Mouse (Mus musculus): ENCODE results near the gene Colec11. TPM values are rescaled to one million over a fixed set of nuclear protein-coding genes. Genes with fewer than 3 reads are reported as not detected.
A peak's percentile ranks its signal among the peaks of the same experiment; 100 is the strongest.

Gene Colec11
- total RNA-seq (2021), result 10 to 100 TPM; 27.1 to 30.6 TPM
- long read RNA-seq, experiment 1, transcript Colec11-201 (7 exons, 1,423 nt), result major isoform, 33 of 51 reads
- long read RNA-seq, experiment 1, transcript Colec11-203 (7 exons, 887 nt), result minor isoform, 9 of 51 reads
- long read RNA-seq, experiment 1, partial matches to known transcripts, result 1 of 51 reads
- long read RNA-seq, experiment 1, other reads (novel, unspliced or antisense), result 7 of 51 reads
- long read RNA-seq, experiment 2, transcript Colec11-203 (7 exons, 887 nt), result minor isoform, 8 of 36 reads
- long read RNA-seq, experiment 2, transcript Colec11-201 (7 exons, 1,423 nt), result major isoform, 18 of 36 reads
- long read RNA-seq, experiment 2, partial matches to known transcripts, result 3 of 36 reads
- long read RNA-seq, experiment 2, other reads (novel, unspliced or antisense), result 5 of 36 reads

- peak; percentile 49 to 52 for DNase-seq
- intact Hi-C loops (cut with DNase I), result no loop called here
Measured at GRCm38 (mm10) chr12:28623195-28623594, at the start of gene Colec11. Gene Colec11, minus strand, starts transcription at chr12:28623377.

DNA sequence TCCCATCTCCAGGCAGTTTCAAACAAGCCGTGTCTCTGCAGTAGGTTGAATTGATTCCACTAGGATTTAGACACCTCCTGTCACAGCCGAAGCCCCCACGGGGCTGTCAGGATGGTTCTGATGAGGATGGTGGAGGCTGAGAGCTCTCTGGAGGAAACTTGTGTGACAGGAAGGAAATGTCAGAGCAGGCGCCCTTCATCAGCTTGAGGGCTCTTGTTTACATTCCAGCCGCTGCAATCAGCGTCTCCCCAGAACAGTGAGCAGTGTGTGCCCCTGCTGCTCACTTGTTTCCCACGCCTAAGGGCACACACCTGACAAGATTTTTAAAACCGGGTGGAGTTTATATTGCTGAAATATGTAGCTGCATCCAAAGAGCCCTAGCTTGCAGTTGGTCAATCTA lies 44.1 kb upstream of the Colec11 start:
- intact Hi-C loops (cut with DNase I), result no loop called here
- no peak for DNase-seq

DNA sequence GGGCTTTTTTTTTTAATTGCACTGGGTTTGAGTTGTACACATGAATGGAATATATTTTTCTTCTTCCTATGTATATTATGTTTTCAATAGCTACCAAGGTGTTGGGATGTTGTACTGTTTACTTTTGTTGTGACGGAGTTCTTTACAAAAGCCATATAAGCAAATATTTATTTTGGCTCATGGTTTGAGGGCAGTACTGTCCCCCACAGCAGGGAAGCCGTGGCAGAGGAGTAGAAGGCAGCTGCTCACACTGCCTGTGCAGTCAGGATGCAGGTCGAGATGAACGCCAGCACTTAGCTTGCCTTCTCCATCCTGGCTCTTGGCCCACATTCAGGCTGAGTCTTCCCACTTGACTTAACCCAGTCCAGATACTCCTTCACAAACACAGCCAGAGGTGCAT lies 43.6 kb upstream of the Colec11 start:
- intact Hi-C loops (cut with DNase I), result no loop called here

GRCm38 (mm10) chr12:28662628-28663027 lies 39.5 kb upstream of the Colec11 start:
- DNase-seq, result no peak
- intact Hi-C loops (cut with DNase I), result no loop called here

More for the DNA sequence above, 43.6 kb upstream of the Colec11 start:
- DNase-seq, result no peak

GRCm38 (mm10) chr12:28649141-28650110 lies 26.2 kb upstream of the Colec11 start, which contains the start of gene Rnaseh1:
Gene Rnaseh1, plus strand, starts transcription at chr12:28649602.
- DNase-seq, result peak; percentile 89 to 94
- intact Hi-C loops (cut with DNase I), result loop anchor here (5.0 kb wide), 1 partner anchor 103 kb away; the partner anchor contains the start of genes Eipr1 and Trappc12

- no peak for DNase-seq
- intact Hi-C loops (cut with DNase I), result no loop called here
Measured at GRCm38 (mm10) chr12:28638778-28639177, 15.6 kb upstream of the Colec11 start.

DNA sequence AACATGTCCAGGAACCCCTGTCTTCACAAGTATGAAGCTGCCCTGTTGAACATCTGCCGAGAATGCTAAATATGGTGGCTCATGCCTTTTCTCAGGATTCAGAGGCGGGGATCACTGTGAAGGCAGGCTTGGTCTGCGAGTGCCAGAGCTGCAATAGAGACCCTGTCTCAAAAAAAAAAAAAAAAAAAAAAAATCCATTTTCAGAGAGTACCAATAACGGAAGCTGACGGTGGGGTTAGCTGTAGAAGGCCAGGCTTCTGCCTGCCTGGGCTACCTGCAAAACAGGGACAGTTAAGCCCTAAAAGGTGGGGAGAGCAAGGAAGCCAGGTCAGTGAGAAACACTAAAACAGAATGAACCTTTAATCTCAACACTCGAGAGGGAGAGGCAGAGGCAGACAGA lies 13.4 kb upstream of the Colec11 start:
- DNase-seq, result no peak
- intact Hi-C loops (cut with DNase I), result no loop called here

GRCm38 (mm10) chr12:28635535-28636476 lies 12.6 kb upstream of the Colec11 start, which contains the start of gene Rps7:
Gene Rps7, minus strand, starts transcription at chr12:28635953.
- peak; percentile 91 to 94 for DNase-seq
- intact Hi-C loops (cut with DNase I), result no loop called here

DNA sequence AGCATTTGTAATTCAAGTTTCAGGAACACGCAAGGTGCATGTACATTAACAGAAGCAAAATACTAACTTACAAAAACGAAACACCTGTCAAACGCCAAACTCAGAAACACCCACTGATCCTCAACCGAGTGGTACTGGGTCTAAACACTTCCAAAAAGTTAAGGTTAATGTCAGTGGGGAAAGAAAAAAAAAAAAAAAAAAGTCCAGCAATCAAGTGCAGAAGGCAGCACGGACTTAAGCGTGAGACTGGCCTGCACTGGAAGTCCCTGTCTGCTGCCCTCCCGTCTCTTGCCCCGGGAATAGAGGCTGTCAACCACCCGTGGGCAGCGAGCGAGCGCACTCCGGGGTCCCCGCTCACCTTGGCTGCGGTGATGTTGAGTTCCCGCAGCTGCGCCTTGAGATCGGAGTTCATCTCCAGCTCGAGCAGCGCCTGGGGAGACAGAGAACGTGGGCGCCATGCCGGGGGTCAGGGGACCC lies 11.9 kb upstream of the Colec11 start:
- no peak for DNase-seq
- intact Hi-C loops (cut with DNase I), result no loop called here

- no peak for DNase-seq
- intact Hi-C loops (cut with DNase I), result no loop called here
Measured at GRCm38 (mm10) chr12:28628436-28628835, 5.3 kb upstream of the Colec11 start.

DNA sequence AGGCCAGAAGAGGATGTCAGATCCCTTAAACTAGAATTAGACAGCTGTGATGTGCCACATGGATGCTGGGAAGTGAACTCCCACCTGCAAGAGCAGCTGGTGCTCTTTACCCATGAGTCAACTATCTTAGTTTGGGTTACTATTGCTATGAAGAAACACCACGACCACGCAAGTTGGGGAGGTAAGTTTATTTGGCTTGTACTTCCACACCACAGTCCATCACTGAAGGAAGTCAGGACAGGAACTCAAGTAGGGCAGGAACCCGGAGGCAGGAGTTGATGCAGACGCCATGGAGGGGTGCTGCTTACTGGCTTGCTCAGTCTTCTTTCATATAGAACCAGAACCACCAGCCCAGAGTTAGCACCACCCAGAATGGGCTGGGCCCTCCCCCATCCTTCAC lies 3.9 kb upstream of the Colec11 start:
- intact Hi-C loops (cut with DNase I), result no loop called here
- no peak for DNase-seq

DNA sequence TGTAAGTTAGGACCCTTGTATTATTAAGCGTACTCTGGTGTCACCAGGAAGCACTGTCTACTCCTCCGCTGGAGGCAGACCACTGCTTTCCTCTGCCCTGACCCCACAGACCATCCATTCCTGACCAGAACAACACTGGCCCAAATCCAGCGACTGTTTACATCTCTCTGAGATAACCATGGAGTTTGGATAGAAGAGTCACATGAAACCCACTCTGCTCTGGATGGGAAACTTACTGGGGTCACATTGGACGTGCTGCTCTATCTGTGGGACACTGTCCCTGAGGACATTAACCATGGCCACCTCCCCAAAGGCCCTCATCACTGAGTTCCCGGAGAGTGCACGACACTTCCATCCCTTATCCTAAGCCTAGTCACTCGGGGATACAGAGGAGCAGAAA lies 2.2 kb upstream of the Colec11 start:
- no peak for DNase-seq
- intact Hi-C loops (cut with DNase I), result no loop called here

DNA sequence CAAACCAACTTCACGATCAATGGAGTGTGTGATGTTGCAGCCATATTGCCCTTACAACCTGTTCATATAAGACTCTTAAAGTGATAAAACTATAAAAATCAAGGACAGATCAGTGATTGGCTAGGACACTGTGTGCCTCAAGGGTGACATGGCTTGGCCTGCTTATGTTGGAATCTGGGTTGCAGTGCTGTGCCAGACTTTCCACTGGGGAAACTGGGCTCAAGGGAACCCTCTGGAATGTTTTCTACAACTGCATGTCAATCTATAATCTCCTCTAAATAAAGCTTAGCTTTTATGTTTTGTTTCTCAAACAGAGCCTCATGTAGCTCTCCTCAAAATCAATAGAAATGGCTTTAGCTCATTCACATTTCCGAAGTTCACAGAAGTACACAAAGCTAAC lies 1.1 kb upstream of the Colec11 start:
- DNase-seq, result no peak
- intact Hi-C loops (cut with DNase I), result no loop called here

DNA sequence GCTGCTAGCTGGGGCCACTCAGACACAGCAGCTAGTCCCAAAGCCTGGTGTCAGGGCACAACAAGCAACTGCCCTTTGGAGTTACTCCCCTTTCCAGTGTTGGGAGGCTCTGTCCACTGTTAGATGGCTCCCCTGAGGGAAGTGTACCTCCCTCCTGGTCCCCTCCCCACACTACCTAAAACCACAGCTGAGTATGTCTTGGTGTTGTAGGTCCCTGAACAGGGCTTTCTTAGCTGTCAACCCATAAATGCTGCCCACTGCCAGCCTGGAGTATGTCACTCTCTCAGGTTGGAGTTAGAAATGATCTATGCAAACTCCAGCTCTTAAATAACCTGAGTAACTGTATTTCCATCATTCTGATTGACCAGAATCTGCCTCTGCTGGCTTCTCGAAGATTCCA lies 536 bp downstream of the Colec11 start:
- intact Hi-C loops (cut with DNase I), result no loop called here
- DNase-seq, result no peak

GRCm38 (mm10) chr12:28622167-28622532 lies 1.0 kb downstream of the Colec11 start:
- intact Hi-C loops (cut with DNase I), result no loop called here
- no peak for DNase-seq

DNA sequence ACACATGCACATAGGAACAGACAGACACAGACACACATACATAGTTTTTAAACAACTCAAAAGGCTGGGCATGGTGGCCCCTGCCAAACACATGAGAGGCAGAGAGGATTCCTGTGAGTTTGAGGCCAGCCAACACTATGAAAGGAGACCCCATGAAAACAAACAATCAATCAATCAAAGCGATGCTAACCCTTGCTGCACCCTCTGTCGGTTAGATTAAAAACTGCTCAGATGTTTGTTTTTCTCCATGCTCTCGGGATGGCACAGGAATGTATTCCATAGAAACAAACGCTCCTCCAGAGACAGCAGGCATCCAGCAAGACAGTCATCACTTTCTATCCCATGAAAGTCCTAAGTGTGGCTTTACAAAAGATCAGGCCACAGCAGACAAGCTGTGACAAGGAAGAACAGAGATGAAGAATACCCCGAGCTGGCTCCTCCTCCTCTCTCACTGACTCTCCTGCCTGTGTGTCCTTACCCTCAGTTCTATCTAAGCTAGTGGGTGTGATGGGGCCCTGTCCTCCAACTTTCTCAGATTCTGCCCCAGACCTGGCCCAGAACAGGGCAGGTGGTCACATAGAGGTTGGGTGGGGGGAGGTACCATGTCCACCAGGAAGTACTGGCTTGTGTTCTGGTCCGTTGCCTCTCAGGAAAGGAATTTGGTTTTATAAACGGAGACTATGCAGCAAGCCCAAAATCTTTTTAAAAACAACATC lies 1.6 kb downstream of the Colec11 start:
- intact Hi-C loops (cut with DNase I), result no loop called here
- DNase-seq, result no peak

- intact Hi-C loops (cut with DNase I), result no loop called here
- no peak for DNase-seq
Measured at GRCm38 (mm10) chr12:28617297-28617696, 5.9 kb downstream of the Colec11 start.

DNA sequence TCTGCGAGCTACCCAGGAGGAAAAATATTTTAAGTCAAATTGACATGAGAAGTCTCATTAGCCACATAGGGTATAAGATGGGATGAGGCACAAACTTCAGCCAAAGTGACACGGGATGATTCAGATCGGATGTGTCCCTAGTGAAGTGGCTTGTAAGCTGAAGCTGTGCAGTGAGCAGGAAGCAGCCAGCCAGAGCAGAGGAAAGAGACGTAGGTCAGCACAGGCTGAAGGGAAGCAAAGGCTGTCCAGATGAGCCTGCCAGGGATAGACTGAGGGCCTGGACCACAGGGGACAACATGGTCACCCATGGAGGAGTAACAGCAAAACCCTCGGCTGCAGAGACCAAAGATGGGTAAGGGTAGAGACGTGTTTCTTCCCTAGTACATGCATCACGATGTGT lies 8.8 kb downstream of the Colec11 start:
- no peak for DNase-seq
- intact Hi-C loops (cut with DNase I), result no loop called here

- DNase-seq, result no peak
Measured at GRCm38 (mm10) chr12:28612391-28612790, 10.8 kb downstream of the Colec11 start.

More at GRCm38 (mm10) chr12:28612391-28612790, 10.8 kb downstream of the Colec11 start:
- intact Hi-C loops (cut with DNase I), result no loop called here
